Mouse (Mus musculus): ENCODE measurements around the gene Gfpt2. TPM values are rescaled to one million over a fixed set of nuclear protein-coding genes. Genes with fewer than 3 reads are reported as not detected.
"Not testable (repeated sequence)": the region's sequence is repeated elsewhere in the genome, so short reads cannot be mapped to it uniquely, and the experiment has no call there.

Gene Gfpt2
- total RNA-seq (2021) = 1 to 10 TPM; 5.4 to 6.0 TPM
- long read RNA-seq, experiment 1, partial matches to known transcripts = 0 of 3 reads
- long read RNA-seq, experiment 1, other reads (novel, unspliced or antisense) = 0 of 3 reads
- long read RNA-seq, experiment 2, transcript Gfpt2-201 (19 exons, 2,947 nt) = major isoform, 7 of 8 reads
- long read RNA-seq, experiment 2, partial matches to known transcripts = 0 of 8 reads
- long read RNA-seq, experiment 2, other reads (novel, unspliced or antisense) = 1 of 8 reads

- peak; percentile 10 to 39 for DNase-seq (ENCODE audit: low spot score in 2 of 2)
Observed at GRCm38 (mm10) chr11:49793619-49794341, at the start of gene Gfpt2. Gfpt2 (plus strand) TSS chr11:49794178.

- DNase-seq (ENCODE audit: low spot score in 2 of 2) = no peak
Observed at GRCm38 (mm10) chr11:49744981-49745380, 49.0 kb upstream of the Gfpt2 start.

- no peak for DNase-seq (ENCODE audit: low spot score in 2 of 2)
Observed at GRCm38 (mm10) chr11:49745839-49746238, 48.1 kb upstream of the Gfpt2 start.

DNA sequence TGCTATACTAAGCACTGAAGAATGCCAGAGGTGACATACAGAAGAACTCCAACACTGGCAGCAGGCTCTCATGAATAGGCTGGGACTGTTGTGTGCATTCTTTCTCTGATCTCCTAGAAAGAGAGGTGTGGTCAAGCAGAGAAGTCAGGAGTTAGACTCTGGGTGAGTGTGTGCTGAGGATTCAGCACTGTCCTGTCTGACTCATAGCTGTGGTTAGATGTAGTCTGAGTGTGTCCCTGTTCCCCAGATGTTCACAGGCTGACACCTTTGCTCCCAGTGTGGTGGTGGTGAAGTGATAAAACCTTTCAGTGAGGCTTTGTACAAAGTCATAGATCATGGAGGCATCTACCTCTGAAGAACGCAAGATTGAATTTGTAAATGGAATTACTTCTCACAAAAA lies 47.2 kb upstream of the Gfpt2 start:
- no peak for DNase-seq (ENCODE audit: low spot score in 2 of 2)

DNA sequence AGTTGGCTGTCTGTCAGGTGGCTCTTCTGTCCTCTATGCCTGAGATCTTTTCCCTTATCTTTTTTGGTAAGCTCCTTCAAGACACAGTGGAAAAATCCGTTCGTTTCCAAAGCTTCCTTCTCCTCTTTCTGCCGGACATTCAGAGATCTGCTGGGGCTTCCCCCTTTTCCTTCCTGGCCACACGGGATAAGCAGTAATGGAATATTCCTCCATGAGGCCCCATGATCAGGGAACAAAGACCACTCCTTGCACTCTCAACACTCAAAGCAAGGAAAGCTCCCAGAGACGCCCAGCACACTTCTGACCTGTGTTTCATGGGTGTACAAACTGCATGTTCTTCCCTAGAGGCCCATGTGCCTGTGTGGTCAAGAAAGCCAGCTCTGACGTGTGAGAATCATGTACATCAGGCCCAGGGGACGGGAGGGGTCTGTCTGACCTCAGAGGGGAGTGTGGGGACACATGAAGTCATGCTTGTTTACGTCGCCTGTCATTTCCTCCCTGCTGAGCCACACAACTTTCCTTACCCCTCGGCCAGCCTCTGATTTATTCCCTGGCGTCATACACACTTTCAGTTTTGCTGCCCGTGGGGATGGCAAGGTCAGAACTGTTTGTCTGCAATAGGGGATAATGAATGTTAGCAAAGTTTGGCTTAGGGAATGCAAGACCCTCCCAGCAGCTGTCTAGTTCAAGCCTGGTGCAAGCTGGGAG lies 38.9 kb upstream of the Gfpt2 start:
- no peak for DNase-seq (ENCODE audit: low spot score in 2 of 2)

GRCm38 (mm10) chr11:49758096-49758495 lies 35.9 kb upstream of the Gfpt2 start:
- DNase-seq (ENCODE audit: low spot score in 2 of 2) = no peak

- DNase-seq (ENCODE audit: low spot score in 2 of 2) = no peak
Observed at GRCm38 (mm10) chr11:49761130-49761529, 32.8 kb upstream of the Gfpt2 start.

- no peak for DNase-seq (ENCODE audit: low spot score in 2 of 2)
Observed at GRCm38 (mm10) chr11:49763555-49763954, 30.4 kb upstream of the Gfpt2 start.

- no peak for DNase-seq (ENCODE audit: low spot score in 2 of 2)
Observed at GRCm38 (mm10) chr11:49764023-49764422, 30.0 kb upstream of the Gfpt2 start.

GRCm38 (mm10) chr11:49764639-49765299 lies 29.2 kb upstream of the Gfpt2 start:
- no peak for DNase-seq (ENCODE audit: low spot score in 2 of 2)

- DNase-seq (ENCODE audit: low spot score in 2 of 2) = no peak
Observed at GRCm38 (mm10) chr11:49765377-49766136, 28.4 kb upstream of the Gfpt2 start.

DNA sequence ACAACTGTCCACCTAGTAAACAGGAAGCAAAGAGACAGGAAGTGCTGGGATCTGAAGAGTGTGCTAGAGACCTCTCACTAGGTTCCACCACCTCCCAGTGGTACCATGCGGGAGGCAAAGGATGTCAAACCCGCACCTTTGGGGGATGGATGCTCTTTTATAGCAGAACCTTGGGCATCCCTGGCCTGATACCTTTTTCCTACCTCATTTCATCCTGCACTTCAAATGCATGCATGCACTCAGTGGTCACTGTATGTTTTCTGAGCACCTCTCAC lies 27.9 kb upstream of the Gfpt2 start:
- DNase-seq (ENCODE audit: low spot score in 2 of 2) = no peak

DNA sequence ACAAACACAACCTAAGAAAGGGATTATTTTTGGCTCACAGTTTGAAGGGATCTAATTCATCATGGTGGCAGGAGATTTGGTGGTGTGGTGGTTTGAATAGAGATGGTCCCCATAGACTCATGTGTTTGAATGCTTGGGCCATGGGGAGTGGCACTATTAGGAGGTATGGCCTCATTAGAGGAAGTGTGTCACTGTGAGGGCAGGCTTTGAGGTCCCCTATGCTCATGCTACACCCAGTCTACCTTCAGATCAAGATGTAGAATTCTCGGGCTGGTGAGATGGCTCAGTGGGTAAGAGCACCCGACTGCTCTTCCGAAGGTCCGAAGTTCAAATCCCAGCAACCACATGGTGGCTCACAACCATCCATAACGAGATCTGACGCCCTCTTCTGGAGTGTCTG lies 26.5 kb upstream of the Gfpt2 start:
- DNase-seq (ENCODE audit: low spot score in 2 of 2) = not testable (repeated sequence)

DNA sequence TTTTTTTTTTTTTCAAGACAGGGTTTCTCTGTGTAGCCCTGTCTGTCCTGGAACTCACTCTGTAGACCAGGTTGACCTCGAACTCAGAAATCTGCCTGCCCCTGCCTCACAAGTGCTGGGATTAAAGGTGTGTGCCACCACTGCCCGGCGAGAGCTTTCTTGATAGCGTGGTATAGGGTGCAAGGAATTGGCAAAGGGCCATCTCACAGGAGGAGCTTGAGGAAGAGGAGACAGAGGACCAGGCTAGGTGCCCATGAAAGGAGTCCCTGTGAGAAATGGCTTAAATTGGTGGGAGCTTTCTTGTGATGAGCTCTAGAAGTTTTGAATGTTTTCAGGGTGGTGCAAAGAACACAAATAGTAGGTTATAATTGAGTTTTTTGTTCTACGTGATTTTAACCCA lies 25.2 kb upstream of the Gfpt2 start:
- no peak for DNase-seq (ENCODE audit: low spot score in 2 of 2)

GRCm38 (mm10) chr11:49770676-49771550 lies 23.1 kb upstream of the Gfpt2 start:
- no peak for DNase-seq (ENCODE audit: low spot score in 2 of 2)

GRCm38 (mm10) chr11:49772251-49772650 lies 21.7 kb upstream of the Gfpt2 start:
- DNase-seq (ENCODE audit: low spot score in 2 of 2) = no peak

GRCm38 (mm10) chr11:49774894-49775293 lies 19.1 kb upstream of the Gfpt2 start:
- DNase-seq (ENCODE audit: low spot score in 2 of 2) = no peak

DNA sequence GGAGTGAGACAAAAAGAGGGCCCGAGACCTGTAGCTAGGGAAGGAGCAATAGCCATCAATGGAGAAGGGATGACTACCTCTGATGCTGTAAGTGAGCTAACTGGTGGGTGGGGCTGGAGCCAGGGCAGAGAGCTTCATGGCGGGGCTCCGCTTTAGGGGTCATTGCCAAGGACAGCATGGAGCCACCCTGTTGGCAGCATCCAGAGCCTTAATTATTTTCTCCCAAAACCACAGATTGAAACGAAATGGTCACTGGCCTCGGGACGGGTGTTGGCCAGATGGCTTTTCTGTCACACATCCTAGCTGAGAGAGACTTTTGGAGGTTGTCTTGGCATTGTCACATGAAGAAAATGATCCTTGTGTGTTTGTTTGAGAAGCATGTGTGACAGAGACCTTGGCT lies 15.1 kb upstream of the Gfpt2 start:
- no peak for DNase-seq (ENCODE audit: low spot score in 2 of 2)

DNA sequence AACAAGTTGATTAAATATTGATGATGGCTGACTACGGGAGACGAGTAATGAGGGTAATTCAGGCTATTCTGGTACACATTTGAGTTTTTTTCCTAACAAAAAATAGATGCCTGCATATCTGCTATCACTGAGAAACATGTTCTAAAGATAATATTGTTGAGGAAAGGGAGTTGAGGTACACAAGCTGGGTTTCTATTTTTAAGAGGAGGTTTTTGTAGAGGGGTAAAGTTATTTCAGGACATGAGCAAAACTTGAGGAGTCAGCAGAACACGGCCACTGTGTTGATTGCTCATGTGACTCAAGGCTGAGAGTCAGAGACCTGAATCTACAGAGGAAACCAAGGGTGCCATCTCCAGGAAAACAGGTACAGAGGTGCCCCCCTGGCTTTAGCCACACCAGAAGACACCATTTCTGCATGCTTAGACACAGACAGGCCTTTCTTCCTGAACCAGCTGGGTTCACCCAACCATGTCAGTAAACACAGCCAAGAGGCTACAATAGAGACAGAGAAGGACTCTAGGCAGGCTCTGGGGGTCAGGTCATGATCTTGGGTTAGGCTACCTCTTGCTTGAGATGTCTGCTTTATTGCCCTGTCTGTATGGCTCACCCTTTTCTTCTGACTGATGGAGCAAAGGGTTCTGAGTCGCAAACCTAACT lies 13.7 kb upstream of the Gfpt2 start:
- DNase-seq (ENCODE audit: low spot score in 2 of 2) = no peak
